Mouse (Mus musculus): ENCODE results near the gene Sqor. TPM values are rescaled to one million over a fixed set of nuclear protein-coding genes. Genes with fewer than 3 reads are reported as not detected.
A peak's percentile ranks its signal among the peaks of the same experiment; 100 is the strongest.

The Sqor gene
- polyA plus RNA-seq, 1 experiment: 15.2 TPM

GRCm38 (mm10) chr2:122737894-122738830 lies 26.9 kb upstream of the Sqor start, which contains the start of gene Bloc1s6:
Bloc1s6 (plus strand) TSS chr2:122738503.
- TF ChIP-seq CTCF (IDR thresholded peaks at IDR 0.05; ENCODE audit: borderline replicate concordance, control insufficient read depth, extremely low read depth, insufficient read depth, low read length, poor library complexity) (no peak), POLR2A (IDR thresholded peaks at IDR 0.05; ENCODE audit: control insufficient read depth, extremely low read depth, insufficient read depth, low read length, poor library complexity) (peak; percentile 83)
- H3K4me1 ChIP-seq (replicated peaks; ENCODE audit: control insufficient read depth, insufficient read depth, low read length): no peaks in the 10 kb centered on the region
- peak within 1 kb of the TSS; percentile 63 for H3K27ac ChIP-seq (ENCODE audit: control insufficient read depth, insufficient read depth, low read length)
- 1% methylated on average over 56 of the region's 59 CpGs for WGBS
- H3K27me3 ChIP-seq (ENCODE audit: control insufficient read depth, insufficient read depth, low read length): no peaks in the 10 kb centered on the region
- H3K36me3 ChIP-seq (ENCODE audit: control insufficient read depth, insufficient read depth, low read length): 0 out of 2 replicates have a peak, but pooled peaks cover 4% of the 10 kb centered on the region
- H3K4me3 ChIP-seq (ENCODE audit: control insufficient read depth, insufficient read depth, low read length): peak within 1 kb of the TSS; percentile 88
- peak; percentile 86 for DNase-seq

GRCm38 (mm10) chr2:122739023-122739422 lies 26.0 kb upstream of the Sqor start:
- Histone ChIP-seq H3K27ac (ENCODE audit: control insufficient read depth, insufficient read depth, low read length) (no peak overlapping the region), H3K27me3 (ENCODE audit: control insufficient read depth, insufficient read depth, low read length) (no peaks in the 10 kb centered on the region)
- WGBS: 17% methylated on average over 7 of the region's 7 CpGs

DNA sequence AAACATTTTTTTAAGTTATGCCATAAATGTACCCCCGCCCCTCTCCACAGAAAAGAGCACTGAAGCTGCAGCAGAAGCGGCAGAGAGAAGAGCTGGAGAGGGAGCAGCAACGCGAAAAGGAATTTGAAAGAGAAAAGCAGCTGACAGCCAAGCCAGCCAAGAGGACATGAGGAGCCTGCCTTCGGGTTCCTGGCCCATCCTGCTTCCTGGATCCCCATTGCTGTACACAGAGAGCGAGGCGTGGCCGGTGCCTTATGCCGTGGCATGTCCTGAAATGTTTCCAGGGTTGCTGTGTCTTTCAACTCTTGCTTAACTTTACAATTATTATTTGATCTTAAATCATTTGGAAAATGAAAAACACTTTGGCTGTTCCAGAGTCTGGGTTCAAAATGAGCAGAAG lies 18.6 kb upstream of the Sqor start:
- Histone ChIP-seq H3K27ac (ENCODE audit: control insufficient read depth, insufficient read depth, low read length) (no peak overlapping the region), H3K36me3 (ENCODE audit: control insufficient read depth, insufficient read depth, low read length) (peaks cover 34% of the 10 kb centered on the region), H3K4me3 (ENCODE audit: control insufficient read depth, insufficient read depth, low read length) (no peak overlapping the region), H3K27me3 (ENCODE audit: control insufficient read depth, insufficient read depth, low read length) (no peaks in the 10 kb centered on the region), H3K4me1 (replicated peaks; ENCODE audit: control insufficient read depth, insufficient read depth, low read length) (no peaks in the 10 kb centered on the region)
- TF ChIP-seq POLR2A (IDR thresholded peaks at IDR 0.05; ENCODE audit: control insufficient read depth, extremely low read depth, insufficient read depth, low read length, poor library complexity) (no peak), CTCF (IDR thresholded peaks at IDR 0.05; ENCODE audit: borderline replicate concordance, control insufficient read depth, extremely low read depth, insufficient read depth, low read length, poor library complexity) (no peak)
- WGBS: 91% methylated on average over 9 of the region's 9 CpGs
- DNase-seq: no peak

More at GRCm38 (mm10) chr2:122739023-122739422, 26.0 kb upstream of the Sqor start:
- Histone ChIP-seq H3K36me3 (ENCODE audit: control insufficient read depth, insufficient read depth, low read length) (0 out of 2 replicates have a peak, but pooled peaks cover 4% of the 10 kb centered on the region), H3K4me1 (replicated peaks; ENCODE audit: control insufficient read depth, insufficient read depth, low read length) (no peaks in the 10 kb centered on the region), H3K4me3 (ENCODE audit: control insufficient read depth, insufficient read depth, low read length) (peak overlapping the region; percentile 88)
- TF ChIP-seq POLR2A (IDR thresholded peaks at IDR 0.05; ENCODE audit: control insufficient read depth, extremely low read depth, insufficient read depth, low read length, poor library complexity) (no peak), CTCF (IDR thresholded peaks at IDR 0.05; ENCODE audit: borderline replicate concordance, control insufficient read depth, extremely low read depth, insufficient read depth, low read length, poor library complexity) (no peak)
- no peak for DNase-seq

- DNase-seq: peak; percentile 66
- Histone ChIP-seq H3K27ac (ENCODE audit: control insufficient read depth, insufficient read depth, low read length) (no peak overlapping the region), H3K4me1 (replicated peaks; ENCODE audit: control insufficient read depth, insufficient read depth, low read length) (no peaks in the 10 kb centered on the region), H3K36me3 (ENCODE audit: control insufficient read depth, insufficient read depth, low read length) (no peaks in the 10 kb centered on the region), H3K4me3 (ENCODE audit: control insufficient read depth, insufficient read depth, low read length) (no peak overlapping the region), H3K27me3 (ENCODE audit: control insufficient read depth, insufficient read depth, low read length) (no peaks in the 10 kb centered on the region)
- WGBS: 17% methylated on average over 7 of the region's 7 CpGs
- no peak for TF ChIP-seq POLR2A (IDR thresholded peaks at IDR 0.05; ENCODE audit: control insufficient read depth, extremely low read depth, insufficient read depth, low read length, poor library complexity)
- no peak for TF ChIP-seq CTCF (IDR thresholded peaks at IDR 0.05; ENCODE audit: borderline replicate concordance, control insufficient read depth, extremely low read depth, insufficient read depth, low read length, poor library complexity)
Observed at GRCm38 (mm10) chr2:122753739-122754343, 11.2 kb upstream of the Sqor start.

DNA sequence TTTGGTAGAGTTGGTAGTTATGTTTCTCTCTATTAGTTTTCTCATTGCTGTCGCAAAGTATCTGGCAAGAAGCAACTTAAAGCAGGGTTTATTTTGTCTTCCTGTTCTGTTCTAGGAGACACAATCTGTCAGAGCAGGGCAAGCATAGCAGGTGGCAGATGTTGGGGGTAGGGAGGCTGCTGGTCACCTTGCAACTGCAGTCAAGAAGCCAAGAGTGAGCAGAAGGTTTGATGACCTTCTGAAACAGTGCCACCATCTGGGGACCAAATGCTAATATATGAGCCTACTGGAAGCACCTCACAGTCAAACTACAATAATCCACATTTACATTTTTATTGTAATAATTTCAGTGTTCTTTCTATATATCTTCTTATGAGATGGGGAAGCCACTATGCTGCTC lies 5.2 kb upstream of the Sqor start:
- no peaks in the 10 kb centered on the region for H3K36me3 ChIP-seq (ENCODE audit: control insufficient read depth, insufficient read depth, low read length)
- TF ChIP-seq CTCF (IDR thresholded peaks at IDR 0.05; ENCODE audit: borderline replicate concordance, control insufficient read depth, extremely low read depth, insufficient read depth, low read length, poor library complexity) (no peak), POLR2A (IDR thresholded peaks at IDR 0.05; ENCODE audit: control insufficient read depth, extremely low read depth, insufficient read depth, low read length, poor library complexity) (no peak)
- H3K4me3 ChIP-seq (ENCODE audit: control insufficient read depth, insufficient read depth, low read length): no peak overlapping the region
- no peak overlapping the region for H3K27ac ChIP-seq (ENCODE audit: control insufficient read depth, insufficient read depth, low read length)
- WGBS: 97% methylated on average over 1 of the region's 1 CpGs
- H3K27me3 ChIP-seq (ENCODE audit: control insufficient read depth, insufficient read depth, low read length): no peaks in the 10 kb centered on the region
- DNase-seq: no peak
- peaks cover 2% of the 10 kb centered on the region for H3K4me1 ChIP-seq (replicated peaks; ENCODE audit: control insufficient read depth, insufficient read depth, low read length)

DNA sequence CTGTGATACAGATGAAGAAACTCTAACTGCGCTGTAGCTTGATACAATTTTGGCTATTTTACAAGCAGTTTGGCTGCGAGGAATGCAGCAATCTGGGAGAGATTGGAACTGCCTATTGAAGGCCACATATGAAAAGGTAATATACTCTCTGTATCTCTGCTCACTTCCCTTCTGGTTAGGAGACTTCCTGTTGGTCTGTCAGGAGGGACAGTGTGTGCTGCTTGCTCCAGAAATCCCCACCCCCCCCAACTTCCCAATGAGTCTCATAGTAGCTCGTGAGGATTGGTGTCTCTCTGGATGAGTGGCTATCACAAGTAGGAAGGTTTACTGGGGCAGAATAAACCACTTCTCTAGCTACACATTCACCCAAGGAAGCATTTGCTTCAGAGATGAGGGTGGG lies 2.0 kb upstream of the Sqor start:
- peaks cover 9% of the 10 kb centered on the region for H3K4me1 ChIP-seq (replicated peaks; ENCODE audit: control insufficient read depth, insufficient read depth, low read length)
- no peak for DNase-seq
- H3K27ac ChIP-seq (ENCODE audit: control insufficient read depth, insufficient read depth, low read length): no peak overlapping the region
- H3K36me3 ChIP-seq (ENCODE audit: control insufficient read depth, insufficient read depth, low read length): no peaks in the 10 kb centered on the region
- H3K4me3 ChIP-seq (ENCODE audit: control insufficient read depth, insufficient read depth, low read length): no peak overlapping the region
- TF ChIP-seq CTCF (IDR thresholded peaks at IDR 0.05; ENCODE audit: borderline replicate concordance, control insufficient read depth, extremely low read depth, insufficient read depth, low read length, poor library complexity): no peak
- TF ChIP-seq POLR2A (IDR thresholded peaks at IDR 0.05; ENCODE audit: control insufficient read depth, extremely low read depth, insufficient read depth, low read length, poor library complexity): no peak
- no peaks in the 10 kb centered on the region for H3K27me3 ChIP-seq (ENCODE audit: control insufficient read depth, insufficient read depth, low read length)
- WGBS: 48% methylated on average over 3 of the region's 3 CpGs

All from thymus, adult 2 months (tissue).